Mouse (Mus musculus): Measurements from ENCODE around the gene Sp1. TPM values are rescaled to one million over a fixed set of nuclear protein-coding genes. Genes with fewer than 3 reads are reported as not detected.

The Sp1 gene
- polyA plus RNA-seq, 1 experiment from 2014 or later = 12.5 TPM

- Histone ChIP-seq H3K4me3 (ENCODE audit: low read depth, low read length) (no peak overlapping the region), H3K27me3 (ENCODE audit: control insufficient read depth, insufficient read depth, low read length) (no peaks in the 10 kb centered on the region), H3K4me1 (replicated peaks; ENCODE audit: control insufficient read depth, insufficient read depth, low read length) (no peaks in the 10 kb centered on the region; the same call in 1 of the 2 replicates), H3K9ac (ENCODE audit: low read length) (no peak overlapping the region), H3K9me3 (ENCODE audit: control insufficient read depth, low read length) (no peaks in the 10 kb centered on the region), H3K27ac (ENCODE audit: low read depth, low read length) (no peak overlapping the region), H3K4me2 (ENCODE audit: low read depth, low read length, severe bottlenecking) (no peak overlapping the region), H3K36me3 (ENCODE audit: control insufficient read depth, insufficient read depth, low read length) (no peaks in the 10 kb centered on the region)
- no peak for ATAC-seq (replicated peaks; ENCODE audit: low FRiP score)
- DNase-seq (ENCODE audit: low spot score) = no peak
- WGBS = 48% methylated on average over 2 of the region's 2 CpGs
Measured at GRCm38 (mm10) chr15:102392520-102392919, 13.4 kb upstream of the Sp1 start.

GRCm38 (mm10) chr15:102393584-102394014 lies 12.3 kb upstream of the Sp1 start:
- Histone ChIP-seq H3K4me1 (replicated peaks; ENCODE audit: control insufficient read depth, insufficient read depth, low read length) (no peaks in the 10 kb centered on the region; the same call in 1 of the 2 replicates), H3K27ac (ENCODE audit: low read depth, low read length) (no peak overlapping the region), H3K27me3 (ENCODE audit: control insufficient read depth, insufficient read depth, low read length) (no peaks in the 10 kb centered on the region), H3K4me2 (ENCODE audit: low read depth, low read length, severe bottlenecking) (no peak overlapping the region), H3K36me3 (ENCODE audit: control insufficient read depth, insufficient read depth, low read length) (no peaks in the 10 kb centered on the region), H3K9me3 (ENCODE audit: control insufficient read depth, low read length) (no peaks in the 10 kb centered on the region), H3K9ac (ENCODE audit: low read length) (no peak overlapping the region), H3K4me3 (ENCODE audit: low read depth, low read length) (no peak overlapping the region)
- ATAC-seq (replicated peaks; ENCODE audit: low FRiP score) (no peak), DNase-seq (ENCODE audit: low spot score) (no peak)

GRCm38 (mm10) chr15:102395061-102395460 lies 10.9 kb upstream of the Sp1 start:
- Histone ChIP-seq H3K4me3 (ENCODE audit: low read depth, low read length) (no peak overlapping the region), H3K27me3 (ENCODE audit: control insufficient read depth, insufficient read depth, low read length) (no peaks in the 10 kb centered on the region), H3K27ac (ENCODE audit: low read depth, low read length) (no peak overlapping the region), H3K9me3 (ENCODE audit: control insufficient read depth, low read length) (no peaks in the 10 kb centered on the region), H3K4me2 (ENCODE audit: low read depth, low read length, severe bottlenecking) (no peak overlapping the region), H3K9ac (ENCODE audit: low read length) (no peak overlapping the region), H3K36me3 (ENCODE audit: control insufficient read depth, insufficient read depth, low read length) (no peaks in the 10 kb centered on the region), H3K4me1 (replicated peaks; ENCODE audit: control insufficient read depth, insufficient read depth, low read length) (peaks cover 2% of the 10 kb centered on the region)
- ATAC-seq (replicated peaks; ENCODE audit: low FRiP score) (no peak), DNase-seq (ENCODE audit: low spot score) (no peak)
- 12% methylated on average over 3 of the region's 3 CpGs for WGBS

- Histone ChIP-seq H3K27ac (ENCODE audit: low read depth, low read length) (no peak overlapping the region), H3K9ac (ENCODE audit: low read length) (no peak overlapping the region), H3K9me3 (ENCODE audit: control insufficient read depth, low read length) (no peaks in the 10 kb centered on the region), H3K4me2 (ENCODE audit: low read depth, low read length, severe bottlenecking) (no peak overlapping the region; the same call in 1 of the 2 replicates), H3K27me3 (ENCODE audit: control insufficient read depth, insufficient read depth, low read length) (no peaks in the 10 kb centered on the region), H3K4me1 (replicated peaks; ENCODE audit: control insufficient read depth, insufficient read depth, low read length) (peaks cover 2% of the 10 kb centered on the region), H3K4me3 (ENCODE audit: low read depth, low read length) (no peak overlapping the region), H3K36me3 (ENCODE audit: control insufficient read depth, insufficient read depth, low read length) (no peaks in the 10 kb centered on the region)
- DNase-seq (ENCODE audit: low spot score) (no peak), ATAC-seq (replicated peaks; ENCODE audit: low FRiP score) (no peak)
- 24% methylated on average over 5 of the region's 5 CpGs for WGBS
Measured at GRCm38 (mm10) chr15:102398629-102399028, 7.3 kb upstream of the Sp1 start.

GRCm38 (mm10) chr15:102399229-102400221 lies 6.4 kb upstream of the Sp1 start:
- peak; percentile 69 for ATAC-seq (replicated peaks; ENCODE audit: low FRiP score)
- Histone ChIP-seq H3K4me2 (ENCODE audit: low read depth, low read length, severe bottlenecking) (peak overlapping the region; percentile 80), H3K9ac (ENCODE audit: low read length) (peak overlapping the region; percentile 69), H3K27me3 (ENCODE audit: control insufficient read depth, insufficient read depth, low read length) (no peaks in the 10 kb centered on the region), H3K36me3 (ENCODE audit: control insufficient read depth, insufficient read depth, low read length) (no peaks in the 10 kb centered on the region), H3K4me1 (replicated peaks; ENCODE audit: control insufficient read depth, insufficient read depth, low read length) (peaks cover 2% of the 10 kb centered on the region), H3K27ac (ENCODE audit: low read depth, low read length) (no peak overlapping the region), H3K9me3 (ENCODE audit: control insufficient read depth, low read length) (no peaks in the 10 kb centered on the region), H3K4me3 (ENCODE audit: low read depth, low read length) (peak overlapping the region; percentile 37)
- peak; percentile 82 for DNase-seq (ENCODE audit: low spot score)
- WGBS = 3% methylated on average over 34 of the region's 34 CpGs

GRCm38 (mm10) chr15:102400476-102401045 lies 5.4 kb upstream of the Sp1 start:
- Histone ChIP-seq H3K4me3 (ENCODE audit: low read depth, low read length) (no peak overlapping the region), H3K27me3 (ENCODE audit: control insufficient read depth, insufficient read depth, low read length) (no peaks in the 10 kb centered on the region), H3K9ac (ENCODE audit: low read length) (no peak overlapping the region), H3K4me2 (ENCODE audit: low read depth, low read length, severe bottlenecking) (no peak overlapping the region), H3K4me1 (replicated peaks; ENCODE audit: control insufficient read depth, insufficient read depth, low read length) (peaks cover 2% of the 10 kb centered on the region), H3K9me3 (ENCODE audit: control insufficient read depth, low read length) (no peaks in the 10 kb centered on the region), H3K27ac (ENCODE audit: low read depth, low read length) (no peak overlapping the region), H3K36me3 (ENCODE audit: control insufficient read depth, insufficient read depth, low read length) (no peaks in the 10 kb centered on the region)
- DNase-seq (ENCODE audit: low spot score) (no peak), ATAC-seq (replicated peaks; ENCODE audit: low FRiP score) (no peak)
- 84% methylated on average over 10 of the region's 10 CpGs for WGBS

GRCm38 (mm10) chr15:102401278-102401677 lies 4.7 kb upstream of the Sp1 start:
- no peak overlapping the region for H3K4me2 ChIP-seq (ENCODE audit: low read depth, low read length, severe bottlenecking)
- no peak overlapping the region for H3K27ac ChIP-seq (ENCODE audit: low read depth, low read length)
- H3K4me3 ChIP-seq (ENCODE audit: low read depth, low read length) = no peak overlapping the region
- WGBS = 69% methylated on average over 2 of the region's 2 CpGs
- H3K9me3 ChIP-seq (ENCODE audit: control insufficient read depth, low read length) = no peaks in the 10 kb centered on the region
- DNase-seq (ENCODE audit: low spot score) (no peak), ATAC-seq (replicated peaks; ENCODE audit: low FRiP score) (no peak)
- no peaks in the 10 kb centered on the region for H3K27me3 ChIP-seq (ENCODE audit: control insufficient read depth, insufficient read depth, low read length)
- H3K36me3 ChIP-seq (ENCODE audit: control insufficient read depth, insufficient read depth, low read length) = no peaks in the 10 kb centered on the region
- H3K4me1 ChIP-seq (replicated peaks; ENCODE audit: control insufficient read depth, insufficient read depth, low read length) = peaks cover 2% of the 10 kb centered on the region
- H3K9ac ChIP-seq (ENCODE audit: low read length) = no peak overlapping the region

- DNase-seq (ENCODE audit: low spot score) = no peak
- Histone ChIP-seq H3K36me3 (ENCODE audit: control insufficient read depth, insufficient read depth, low read length) (no peaks in the 10 kb centered on the region), H3K4me2 (ENCODE audit: low read depth, low read length, severe bottlenecking) (no peak overlapping the region), H3K9me3 (ENCODE audit: control insufficient read depth, low read length) (no peaks in the 10 kb centered on the region), H3K4me1 (replicated peaks; ENCODE audit: control insufficient read depth, insufficient read depth, low read length) (peaks cover 5% of the 10 kb centered on the region), H3K4me3 (ENCODE audit: low read depth, low read length) (no peak overlapping the region), H3K9ac (ENCODE audit: low read length) (no peak overlapping the region), H3K27me3 (ENCODE audit: control insufficient read depth, insufficient read depth, low read length) (no peaks in the 10 kb centered on the region), H3K27ac (ENCODE audit: low read depth, low read length) (no peak overlapping the region)
- WGBS = 96% methylated on average over 3 of the region's 3 CpGs
- no peak for ATAC-seq (replicated peaks; ENCODE audit: low FRiP score)
Measured at GRCm38 (mm10) chr15:102402210-102402609, 3.7 kb upstream of the Sp1 start.
